Mouse (Mus musculus) cerebellum, postnatal 4 days (tissue): ENCODE measurements around the gene Heatr5b.
A peak's percentile ranks its signal among the peaks of the same experiment; 100 is the strongest.

Experiments
- DNase-seq, 2 experiments: peaks; one replicate each; pipeline ENCODE4 v3.0.0; 2022; ENCODE audit warnings: low spot score in 2 of 2, mixed read lengths in 1 of 2

Gene Heatr5b

DNA sequence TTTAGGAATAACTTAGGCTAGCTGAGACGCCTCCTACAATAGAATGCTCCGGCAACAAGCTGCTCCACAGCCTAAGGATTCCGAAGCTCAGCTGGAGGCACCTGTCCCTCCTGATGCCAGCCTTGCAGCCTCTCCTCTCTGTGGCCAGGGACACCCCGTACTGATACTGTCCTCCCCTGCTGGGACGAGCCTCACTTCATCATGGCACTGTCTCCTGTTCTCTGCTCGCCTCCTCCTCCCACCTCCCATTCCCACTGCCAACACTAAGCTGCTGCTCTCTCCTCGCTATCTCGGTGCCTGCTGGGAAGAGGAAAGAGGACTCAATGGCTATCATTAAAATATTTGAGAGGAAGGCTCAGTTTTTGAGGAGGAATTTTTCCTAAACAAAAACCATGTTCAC is 67.6 kb downstream of the Heatr5b start:
- no peak for DNase-seq

DNA sequence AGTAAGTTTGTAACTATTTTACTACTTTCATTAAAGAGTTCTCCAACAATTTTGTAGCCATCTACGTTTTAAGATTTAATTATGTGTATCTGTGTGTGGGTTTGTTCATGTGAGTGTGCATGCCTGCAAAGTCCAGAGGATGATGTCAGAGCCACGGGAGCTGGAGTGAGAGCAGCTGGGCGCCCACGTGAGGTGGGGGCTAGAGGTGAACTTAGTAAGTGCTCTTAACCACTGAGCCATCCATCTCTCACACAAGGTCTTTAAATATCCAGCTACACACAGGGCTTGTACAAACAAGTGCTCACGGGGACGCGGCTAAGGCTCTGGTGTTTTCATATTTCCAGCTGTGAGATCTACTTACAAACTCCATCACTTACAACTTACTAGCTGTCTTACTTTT is 69.1 kb downstream of the Heatr5b start:
- no peak for DNase-seq

DNA sequence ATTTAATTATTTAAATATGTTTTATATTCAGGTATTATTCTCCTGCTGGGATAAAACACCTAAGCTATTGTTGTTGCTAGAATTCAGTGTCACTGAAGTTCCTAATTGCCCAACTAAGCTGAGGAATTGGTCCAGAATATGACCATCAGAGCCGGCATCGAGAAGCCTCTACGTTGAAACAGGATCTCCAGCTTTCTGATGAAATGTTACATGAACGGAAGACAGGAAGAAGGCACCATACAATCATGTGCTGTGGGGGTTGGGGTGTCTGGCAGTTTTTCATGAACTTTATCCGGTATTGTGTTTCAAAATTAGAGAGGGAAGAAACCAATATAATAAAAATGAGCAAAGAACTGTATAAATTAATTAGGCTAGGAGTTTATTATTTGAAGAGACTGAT is 71.9 kb downstream of the Heatr5b start:
- no peak for DNase-seq

DNA sequence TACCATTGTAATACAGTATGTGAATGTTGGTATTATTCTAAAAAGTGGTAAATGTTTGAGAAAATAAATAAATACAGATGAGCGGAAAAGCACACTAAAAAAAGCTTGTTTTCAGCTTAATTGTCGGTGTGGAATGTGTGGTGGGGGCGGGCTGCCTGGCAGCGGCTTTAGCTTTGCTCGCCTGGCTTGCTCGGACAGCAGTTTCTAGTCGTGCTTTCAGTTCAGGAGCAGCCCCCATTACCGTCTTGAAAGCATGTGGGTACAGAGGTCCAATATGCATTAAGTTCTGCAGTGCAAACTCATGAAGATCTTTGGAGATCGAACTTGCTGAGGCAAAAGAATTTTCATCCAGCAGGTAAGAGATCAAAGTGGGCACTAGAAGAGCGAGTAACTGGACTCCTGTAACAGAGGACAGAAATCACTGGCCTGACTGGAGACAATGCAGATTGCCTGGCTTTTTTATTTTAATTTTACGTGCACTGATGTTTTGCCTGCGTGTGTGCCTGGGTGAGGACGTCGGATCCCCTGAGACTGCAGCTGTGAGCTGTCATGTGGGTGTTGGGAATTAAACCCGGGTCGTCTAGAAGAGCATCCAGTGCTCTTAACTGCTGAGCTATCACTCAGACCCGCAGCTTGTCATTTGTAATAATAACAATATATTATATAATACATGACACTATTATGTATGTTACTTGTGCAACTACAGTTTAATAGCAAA is 82.1 kb downstream of the Heatr5b start:
- no peak for DNase-seq

DNA sequence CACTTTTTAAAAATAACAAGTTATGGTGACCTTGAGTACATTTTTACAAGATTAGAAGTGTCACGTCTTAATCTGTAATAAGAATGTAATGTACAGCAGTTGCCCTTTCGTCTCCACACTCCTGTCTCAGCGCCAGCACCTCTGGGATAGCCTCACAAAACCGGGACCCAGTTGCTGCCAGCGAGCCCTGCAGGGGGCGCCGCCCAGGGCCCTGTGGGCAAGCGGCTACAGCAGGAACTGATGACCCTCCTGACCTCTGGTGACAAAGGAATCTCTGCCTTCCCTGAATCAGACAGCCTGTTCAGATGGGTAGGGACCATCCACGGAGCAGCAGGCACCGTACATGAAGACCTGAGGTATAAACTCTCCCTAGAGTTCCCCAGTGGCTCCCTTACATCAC is 83.1 kb downstream of the Heatr5b start:
- no peak for DNase-seq

DNA sequence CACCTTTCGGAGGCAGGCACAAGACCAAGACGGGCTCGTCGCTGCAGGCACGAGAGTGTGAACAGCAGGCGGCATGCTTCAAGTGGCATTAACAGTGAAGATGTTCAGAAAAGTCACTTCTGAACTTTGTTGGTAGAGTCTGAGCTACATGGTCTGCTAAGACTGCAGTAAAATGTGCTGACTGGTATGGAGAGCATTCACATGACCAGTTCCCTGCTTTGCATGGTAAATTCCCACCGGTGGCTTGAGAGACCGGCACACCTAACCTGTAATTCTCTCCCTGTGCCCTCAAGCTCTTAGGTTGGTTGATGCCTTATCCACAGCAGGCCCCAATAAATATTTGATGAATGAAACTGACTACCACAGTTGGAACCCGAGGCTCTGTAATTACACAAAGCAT is 86.7 kb downstream of the Heatr5b start:
- DNase-seq, result no peak

DNA sequence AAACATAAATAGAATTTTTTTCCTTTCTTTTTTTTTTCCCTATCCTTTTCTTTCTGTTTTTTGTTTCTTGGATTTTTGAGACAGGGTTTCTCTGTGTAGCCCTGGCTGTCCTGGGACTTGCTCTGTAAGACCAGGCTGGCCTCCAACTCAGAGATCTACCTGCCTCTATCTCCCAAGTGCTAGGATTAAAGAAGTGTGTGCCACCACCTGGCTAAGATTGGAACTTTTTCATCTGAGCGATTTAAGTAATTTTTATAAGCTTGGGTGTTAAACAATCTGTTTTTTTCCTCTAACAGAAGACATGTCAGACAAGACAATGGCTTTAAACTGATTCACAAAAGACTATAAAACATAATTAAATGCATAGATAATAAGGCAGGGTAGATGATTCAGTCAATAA is 96.7 kb downstream of the Heatr5b start:
- DNase-seq, result no peak

DNA sequence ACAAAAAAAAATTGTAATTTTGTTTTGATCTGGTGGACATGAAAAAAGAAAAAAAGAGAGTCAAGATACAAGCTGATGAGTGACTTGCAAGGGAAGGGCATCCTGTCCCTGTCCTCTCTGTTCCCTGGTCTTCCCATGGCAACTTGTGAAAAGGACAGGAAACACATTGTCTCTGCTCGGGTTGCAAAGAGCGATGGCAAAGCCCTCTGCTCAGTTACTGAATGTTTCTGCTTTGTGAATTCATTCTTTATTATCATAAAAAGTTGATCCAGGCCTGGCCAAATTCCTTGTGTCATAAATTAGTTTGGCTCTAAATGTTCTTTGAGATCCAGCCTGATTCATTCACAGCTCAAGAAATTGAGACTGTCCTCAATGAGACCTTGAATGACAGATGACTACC is 97.4 kb downstream of the Heatr5b start:
- no peak for DNase-seq

DNA sequence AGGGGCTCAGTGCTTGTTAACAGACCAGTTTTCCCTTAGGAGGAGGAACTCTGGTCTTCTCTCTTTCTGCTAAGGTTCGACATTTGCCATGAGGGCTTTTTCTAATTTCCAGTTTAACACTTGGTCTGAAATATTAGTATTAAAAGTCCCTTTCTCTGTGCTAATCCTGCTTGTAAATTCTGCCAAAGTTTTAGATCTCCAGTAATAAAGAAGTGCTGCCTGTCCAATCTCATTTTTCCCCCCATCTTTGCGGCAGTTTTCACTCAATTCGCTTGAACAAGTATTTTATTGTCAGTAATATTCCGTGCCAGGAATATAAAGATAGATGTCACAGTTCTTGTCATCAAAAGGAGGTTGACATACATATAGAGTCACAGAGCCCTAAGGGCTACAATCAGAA is 98.1 kb downstream of the Heatr5b start, which contains the start of gene Strn:
Strn (minus strand) TSS at position 101 of the 400 bp plus-strand sequence.
- no peak for DNase-seq

DNA sequence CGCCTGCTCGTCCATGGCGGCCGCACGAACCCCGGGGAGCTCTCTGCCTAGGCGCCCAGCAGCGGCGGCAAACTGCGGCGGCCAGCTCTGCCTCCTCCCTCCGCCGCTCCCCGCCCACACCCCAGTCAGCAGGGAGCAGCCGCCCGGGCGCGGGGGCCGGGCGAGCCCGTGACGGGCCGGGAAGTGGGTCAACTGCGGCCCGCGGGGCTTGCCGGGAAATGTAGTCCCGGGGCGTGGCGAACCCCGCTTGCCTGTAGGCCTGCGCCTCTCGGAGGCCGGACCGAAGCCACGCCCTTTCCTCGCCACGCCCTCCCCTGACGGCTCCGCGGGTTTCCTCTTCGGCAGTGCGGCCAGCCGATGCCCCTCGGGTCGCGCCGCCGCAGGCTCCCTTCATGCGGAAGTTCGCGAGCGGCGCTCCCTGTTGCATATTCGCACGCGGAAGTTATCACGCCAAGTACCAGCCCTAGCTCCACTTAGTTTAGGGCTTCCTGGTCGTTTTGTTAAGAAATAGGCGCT is 98.6 kb downstream of the Heatr5b start:
- peak; percentile 94 to 98 for DNase-seq

DNA sequence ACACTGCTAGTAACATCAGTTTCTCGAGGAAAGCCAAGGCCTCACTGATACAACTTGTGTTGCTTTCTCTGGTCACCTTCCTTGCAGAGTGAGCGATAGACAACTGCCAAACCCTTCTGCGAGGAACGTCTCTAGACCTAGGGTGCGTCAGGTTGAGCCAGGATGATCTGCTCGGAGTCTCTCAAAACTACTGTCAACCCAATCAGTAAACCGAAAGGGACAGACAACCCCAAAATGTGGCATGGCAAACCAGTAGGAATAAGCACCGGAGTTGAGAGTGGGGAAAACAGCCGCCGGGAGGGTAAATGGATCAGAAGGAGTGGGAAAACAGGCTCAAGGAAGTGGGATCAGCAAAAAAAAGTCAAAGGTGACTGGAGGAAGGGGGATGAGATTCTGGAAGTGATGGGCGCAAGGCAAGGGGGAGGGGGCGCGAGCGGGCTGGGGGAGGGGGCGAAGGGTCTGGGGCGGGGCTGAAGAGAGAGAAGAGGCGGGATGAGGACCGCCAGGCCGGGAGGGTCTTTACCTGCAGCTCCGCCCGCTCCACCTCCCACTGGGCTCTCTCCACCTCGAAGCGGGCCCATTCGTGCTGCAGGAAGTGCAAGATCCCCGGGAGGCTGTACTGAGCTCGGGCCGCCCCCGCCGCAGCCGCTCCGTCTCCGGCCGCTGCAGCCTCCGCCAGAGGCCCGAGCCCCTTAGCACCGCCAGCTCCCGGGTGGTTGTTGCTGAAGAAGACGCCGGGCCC is 99.3 kb downstream of the Heatr5b start:
- DNase-seq, result peak in 1 of 2 experiments; percentile 28

DNA sequence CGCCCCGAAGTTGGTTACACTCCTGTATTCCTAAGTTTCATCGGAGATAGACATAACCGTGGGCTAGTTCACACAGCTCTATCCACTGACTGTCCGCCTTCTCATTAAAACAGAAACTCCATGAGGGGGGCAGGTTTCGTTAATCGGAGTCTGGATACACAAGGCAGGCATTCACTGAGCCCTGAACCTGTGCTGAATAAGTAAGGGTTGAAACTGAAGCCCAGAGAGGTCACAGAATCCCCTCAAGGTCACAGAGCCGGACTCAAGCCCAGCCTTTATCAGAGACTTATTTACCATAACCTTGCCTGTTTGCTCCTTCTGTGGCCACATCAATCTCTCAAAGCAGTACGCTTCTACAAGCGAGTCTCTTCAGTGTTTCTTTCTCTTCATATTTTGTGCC is 100.4 kb downstream of the Heatr5b start:
- no peak for DNase-seq

DNA sequence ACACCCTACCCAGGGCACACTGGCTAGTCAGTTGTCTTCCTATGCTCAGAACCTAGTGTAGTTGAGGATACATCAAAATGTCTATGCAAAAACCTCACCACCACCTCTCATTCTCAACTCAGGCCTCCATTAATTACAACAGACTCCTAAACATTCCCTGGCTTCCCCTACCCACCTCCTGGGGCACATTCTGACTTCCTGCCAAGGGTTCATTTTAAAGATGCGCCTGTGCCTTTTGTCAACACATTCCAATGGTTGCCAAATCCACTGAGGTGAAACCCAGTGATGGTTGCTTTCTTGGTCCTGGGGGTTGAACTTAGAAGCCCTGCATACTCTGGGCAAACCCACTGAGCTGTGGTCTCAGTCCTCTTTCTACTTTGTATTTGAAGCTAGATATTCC is 103.1 kb downstream of the Heatr5b start:
- DNase-seq, result no peak

DNA sequence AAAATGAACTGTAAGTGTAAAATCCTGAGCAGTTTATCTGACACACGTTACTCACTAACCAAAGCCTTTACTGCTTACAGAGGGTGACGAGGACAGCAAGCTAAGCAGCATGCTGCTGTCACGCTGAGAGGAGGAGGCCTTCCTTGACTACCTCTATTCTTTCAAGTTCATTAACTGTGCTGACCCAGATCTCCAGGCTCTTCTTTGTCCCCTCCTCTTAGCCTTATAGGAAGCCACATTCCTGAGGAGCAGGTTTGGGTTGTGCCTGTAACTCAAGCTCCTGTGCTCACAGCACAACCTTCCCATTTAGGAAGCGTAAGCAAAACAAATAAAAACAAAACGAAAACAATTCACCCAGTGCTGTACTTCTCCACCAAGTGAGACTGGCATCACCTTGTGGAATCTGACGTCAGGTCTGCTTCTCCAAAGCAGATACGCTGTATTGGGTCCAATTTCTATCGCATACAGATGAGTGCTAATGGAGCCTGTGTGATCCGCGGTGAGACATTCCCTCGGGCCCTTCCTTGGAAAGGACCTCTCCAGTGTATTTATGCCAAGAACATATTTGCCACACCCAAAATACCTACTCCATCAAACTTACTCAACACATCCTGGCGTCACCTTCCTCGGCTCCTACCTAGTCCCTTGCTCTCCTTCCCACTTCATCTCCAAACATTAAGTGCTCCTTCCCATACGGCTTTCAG is 108.3 kb downstream of the Heatr5b start:
- no peak for DNase-seq

DNA sequence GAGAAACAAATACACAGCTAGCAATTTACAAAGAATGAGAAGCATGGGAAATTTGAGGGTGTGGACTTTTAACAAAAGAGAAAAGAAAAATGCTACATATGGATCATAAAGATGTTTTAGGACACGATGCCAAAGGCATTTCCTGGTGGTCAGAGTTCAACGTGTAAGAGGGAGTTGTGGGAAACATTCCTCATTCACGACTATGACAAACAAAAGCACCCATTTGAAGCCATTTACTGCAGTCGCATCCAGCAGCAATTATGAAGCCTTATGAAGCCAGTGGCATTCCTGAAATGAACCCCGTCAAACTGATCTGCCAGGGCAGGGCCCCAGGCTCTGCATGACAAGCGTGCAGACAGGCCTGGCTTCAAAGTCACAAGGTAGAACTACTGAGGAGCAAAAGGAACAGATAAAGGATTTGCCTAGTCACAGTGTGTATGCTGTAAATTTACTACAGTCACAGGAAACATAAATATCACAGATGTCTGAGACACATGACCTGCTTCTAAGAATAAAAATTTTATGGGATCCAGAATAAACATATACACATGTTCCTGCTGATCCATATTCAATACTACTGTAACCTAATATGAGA is 110.6 kb downstream of the Heatr5b start:
- no peak for DNase-seq

DNA sequence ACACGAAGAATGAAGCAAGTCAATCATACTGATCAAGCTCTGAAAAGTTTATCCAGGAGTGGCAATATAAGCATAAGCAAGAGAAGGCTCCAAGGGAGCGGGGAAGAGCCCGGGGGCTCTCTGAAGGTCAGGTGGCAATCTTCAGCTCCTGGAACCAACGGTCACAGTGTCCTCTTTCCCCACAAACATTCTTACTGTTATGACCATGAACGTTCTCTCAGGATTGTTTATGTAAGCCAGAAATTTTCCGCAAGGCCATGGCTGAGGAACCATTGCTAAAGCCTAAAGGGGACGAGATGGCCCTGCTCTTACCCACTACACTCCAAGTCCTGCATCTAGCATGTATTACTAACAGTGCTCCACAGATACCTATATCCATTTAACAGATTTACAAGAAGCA is 113.5 kb downstream of the Heatr5b start:
- no peak for DNase-seq

DNA sequence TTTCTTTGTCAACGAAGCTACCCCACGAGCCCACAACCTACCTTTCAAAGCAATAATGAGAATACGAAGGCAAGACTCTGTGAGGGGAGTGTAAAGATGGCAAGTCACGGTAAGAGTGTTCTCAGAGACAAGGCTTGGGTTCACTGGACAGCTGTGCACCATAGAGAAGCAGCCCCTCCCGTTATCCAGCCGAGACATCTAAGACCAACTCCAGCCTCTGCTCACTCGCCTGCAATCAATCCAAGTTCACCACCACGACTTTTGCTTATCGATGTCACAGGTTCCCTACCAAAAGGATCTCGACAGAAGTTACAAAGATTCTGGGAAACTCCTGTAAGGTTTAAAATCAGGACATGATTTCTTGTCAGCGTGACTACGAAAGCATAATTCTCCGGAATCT is 116.1 kb downstream of the Heatr5b start:
- DNase-seq, result no peak

DNA sequence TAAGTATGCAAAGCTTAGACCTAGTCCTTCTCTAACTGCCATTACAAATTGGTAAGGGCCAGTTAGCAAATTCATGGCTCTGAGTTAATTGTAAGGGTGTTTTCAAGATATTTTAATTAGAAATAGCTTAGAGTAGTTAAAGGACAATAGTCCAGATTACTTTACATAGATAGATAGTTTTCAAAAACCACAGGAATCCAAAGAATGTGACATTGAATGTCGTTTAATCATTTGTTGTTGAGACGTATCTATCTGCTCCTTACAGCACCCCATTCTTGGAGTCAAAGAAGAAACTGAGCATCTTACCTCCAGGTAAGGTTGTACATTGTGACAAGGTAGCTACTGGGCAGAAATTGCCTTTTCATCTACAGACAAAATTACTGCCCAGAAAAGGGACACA is 124.9 kb downstream of the Heatr5b start:
- DNase-seq, result no peak

DNA sequence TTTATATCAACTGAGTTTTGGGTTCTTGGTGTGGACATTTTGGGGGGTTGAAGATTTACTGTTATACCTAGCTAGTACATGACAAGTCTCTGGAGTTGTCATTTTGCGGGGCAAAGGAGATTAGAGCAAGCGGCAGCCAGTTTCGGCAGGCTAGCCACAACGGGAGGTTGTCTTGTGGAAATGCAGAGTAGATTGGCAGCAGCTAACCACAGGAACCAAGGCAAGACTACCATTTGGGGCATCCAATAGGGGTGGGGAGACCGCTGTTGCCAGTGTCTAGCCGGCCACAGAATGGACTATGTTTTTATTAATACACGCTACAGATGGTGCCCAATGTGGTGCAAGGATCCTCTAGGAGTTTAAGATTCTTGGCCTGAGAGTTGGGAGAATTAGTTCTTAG is 126.7 kb downstream of the Heatr5b start:
- DNase-seq, result no peak

DNA sequence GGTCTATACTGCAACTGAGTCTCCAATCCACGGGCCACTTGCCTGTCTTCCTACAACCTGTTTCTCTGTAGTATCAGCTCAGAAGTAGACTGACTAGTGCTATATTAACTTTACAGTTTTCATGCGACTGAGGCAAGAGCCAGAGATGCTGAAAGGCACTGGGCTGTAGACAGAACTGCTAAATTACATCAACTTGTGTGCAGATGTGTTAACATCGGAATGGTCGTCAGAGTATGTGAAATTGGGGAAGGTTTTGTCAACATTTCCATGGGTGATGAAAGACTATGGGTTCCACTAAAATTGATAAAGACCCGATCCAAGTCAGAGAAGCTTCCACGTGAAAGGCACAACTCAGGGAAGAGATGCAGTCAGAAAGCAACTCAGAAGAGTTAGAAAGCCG is 132.2 kb downstream of the Heatr5b start:
- DNase-seq, result no peak
